Mouse (Mus musculus): Measurements from ENCODE around the gene Iqschfp. TPM values are rescaled to one million over a fixed set of nuclear protein-coding genes. Genes with fewer than 3 reads are reported as not detected.

Gene Iqschfp
- total RNA-seq, 2 experiments from 2014 or later: not detected

DNA sequence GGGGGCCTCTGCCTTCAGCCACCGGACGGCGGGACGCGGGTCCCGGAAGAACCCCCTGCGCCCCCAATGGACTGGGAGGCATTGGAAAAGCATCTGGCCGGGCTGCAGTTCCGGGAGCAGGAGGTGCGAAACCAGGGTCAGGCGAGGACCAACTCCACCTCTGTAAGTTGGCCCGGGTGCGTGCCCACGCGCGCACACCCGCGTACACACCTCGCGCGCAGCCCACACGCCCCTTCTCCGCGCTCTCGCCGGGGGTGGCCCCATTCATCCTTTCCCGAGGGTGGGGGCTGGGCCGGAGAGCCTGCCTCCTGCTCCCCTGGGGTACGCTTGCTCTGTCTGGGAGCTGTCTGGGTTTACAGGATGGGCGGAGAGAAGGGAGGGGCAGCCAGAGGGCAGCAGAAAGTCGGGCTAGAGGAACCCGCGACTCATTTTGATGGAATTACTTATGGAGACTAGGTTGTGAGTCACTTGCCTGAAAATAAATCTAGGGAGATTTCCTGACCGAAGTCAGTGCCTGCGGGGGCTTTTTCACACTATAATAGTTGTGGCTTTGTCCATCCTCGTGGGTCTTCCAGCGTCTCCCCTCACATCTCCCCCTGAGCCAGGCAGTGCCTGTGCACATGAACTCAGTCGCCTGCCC lies 603.2 kb downstream of the Iqschfp start:
- DNase-seq: peak; percentile 40

DNA sequence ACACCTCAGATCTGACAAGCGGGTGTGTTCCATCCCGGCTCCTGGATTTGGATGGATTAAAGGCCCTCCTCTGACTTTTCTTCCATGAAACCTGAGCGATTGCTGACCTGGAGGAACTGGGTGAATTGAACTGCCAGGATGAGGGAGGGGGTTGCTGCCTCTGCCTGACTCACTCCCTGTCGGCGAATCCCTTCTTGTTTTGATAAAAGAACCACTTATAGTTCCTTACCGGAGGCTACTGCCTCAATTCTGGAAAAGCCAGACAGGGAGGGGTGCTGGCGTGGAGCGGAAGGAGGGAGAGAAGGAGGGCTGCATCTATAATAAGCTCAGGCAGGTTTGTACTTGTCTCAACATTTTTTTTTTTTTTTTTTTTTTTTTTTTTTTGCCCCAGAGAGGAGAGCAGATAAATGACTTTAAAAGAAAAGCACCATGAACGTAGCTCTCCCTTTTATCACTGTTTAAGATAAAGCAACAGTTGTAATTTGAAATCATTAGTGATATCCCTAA lies 603.8 kb downstream of the Iqschfp start:
- DNase-seq: no peak

DNA sequence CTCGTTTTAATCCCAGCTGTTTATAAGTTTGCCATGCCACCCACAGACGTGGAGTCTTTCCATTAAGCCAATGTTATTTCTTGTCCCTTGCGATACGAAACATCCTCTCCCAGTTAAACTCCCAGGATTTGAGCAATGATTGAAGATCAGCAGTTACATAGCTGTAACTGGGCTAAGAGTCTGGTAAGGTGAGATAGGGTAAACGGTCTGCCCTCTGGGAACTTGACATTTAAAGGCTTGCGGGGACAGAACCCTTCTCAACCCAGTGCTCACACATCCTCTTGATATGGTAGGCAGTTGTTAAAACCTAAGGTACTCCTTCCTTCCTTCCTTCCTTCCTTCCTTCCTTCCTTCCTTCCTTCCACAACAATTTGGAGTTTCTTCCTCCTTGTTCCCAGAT lies 604.5 kb downstream of the Iqschfp start:
- DNase-seq: no peak

DNA sequence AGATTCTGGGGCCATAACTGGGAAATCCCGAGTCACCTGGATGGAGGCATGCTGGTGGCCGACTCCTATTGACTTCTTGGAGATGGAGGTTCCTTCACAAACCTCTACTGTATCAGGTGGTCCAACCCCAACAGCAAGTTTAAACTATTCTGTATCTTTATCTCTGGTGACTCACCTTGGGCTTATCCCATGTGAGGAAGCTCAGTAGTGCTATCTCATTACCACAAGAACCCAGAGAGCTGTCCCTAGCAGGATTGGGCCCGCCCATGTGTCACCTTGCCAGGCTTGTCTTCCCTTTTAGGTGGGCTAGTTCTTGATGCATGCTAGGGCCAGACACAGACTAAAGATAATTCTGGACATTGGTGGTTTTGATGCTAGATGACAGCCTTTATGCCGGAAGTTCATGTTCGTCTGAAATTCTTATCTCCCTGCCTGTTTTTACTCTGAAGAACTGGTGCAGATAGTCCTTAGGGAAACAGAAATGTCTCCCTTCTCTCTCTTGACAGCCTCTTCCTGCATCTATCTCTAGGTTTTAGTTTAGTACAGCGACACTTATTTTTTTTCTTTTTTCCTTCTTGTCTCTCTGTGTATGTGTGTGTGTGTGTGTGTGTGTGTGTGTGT lies 607.6 kb downstream of the Iqschfp start:
- DNase-seq: no peak

DNA sequence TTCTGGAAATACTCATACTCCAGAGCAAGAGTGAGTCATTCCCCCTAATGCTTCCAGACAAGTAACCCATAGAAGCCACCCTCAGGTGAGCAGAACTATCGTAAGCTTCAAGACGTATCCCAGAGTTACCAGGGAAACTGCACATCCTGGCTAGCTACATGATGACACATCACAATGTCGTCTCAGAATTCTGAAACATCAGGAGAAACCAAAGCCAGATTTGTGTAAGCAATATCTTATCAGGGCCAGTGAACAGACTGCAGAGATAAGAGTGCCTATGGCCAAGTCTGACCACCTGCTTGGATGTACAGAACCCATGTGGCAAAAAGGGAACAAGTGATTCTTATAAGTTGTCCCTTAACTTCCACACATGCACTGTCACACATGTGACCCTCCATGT lies 612.8 kb downstream of the Iqschfp start:
- no peak for DNase-seq

DNA sequence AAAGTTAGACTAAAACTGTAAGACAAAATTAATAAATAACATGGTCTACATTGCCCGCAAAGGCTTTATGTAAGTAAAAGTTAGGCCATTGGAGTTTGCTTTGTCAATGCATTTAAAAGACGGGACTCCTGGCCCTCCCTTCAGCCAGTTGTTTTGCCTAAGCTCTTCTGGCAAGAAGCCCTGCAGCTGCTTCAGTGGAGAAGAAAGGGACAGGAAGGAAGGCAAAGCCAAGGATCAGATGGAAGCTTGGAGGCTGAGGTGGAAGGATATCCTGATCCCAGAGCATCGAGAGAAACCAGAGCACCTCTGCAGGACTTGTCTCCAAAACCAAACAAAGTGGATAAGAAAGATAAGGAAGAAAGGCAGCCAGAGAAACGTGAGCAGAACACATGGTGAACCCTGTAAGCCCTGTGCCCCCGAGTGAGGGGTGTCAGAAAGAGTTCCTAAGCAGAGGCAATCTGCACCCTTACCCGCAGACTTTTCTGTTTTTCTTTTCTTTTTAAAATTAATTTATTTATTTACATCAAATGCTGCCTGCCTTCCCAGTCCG lies 614.8 kb downstream of the Iqschfp start:
- DNase-seq: peak; percentile 25

DNA sequence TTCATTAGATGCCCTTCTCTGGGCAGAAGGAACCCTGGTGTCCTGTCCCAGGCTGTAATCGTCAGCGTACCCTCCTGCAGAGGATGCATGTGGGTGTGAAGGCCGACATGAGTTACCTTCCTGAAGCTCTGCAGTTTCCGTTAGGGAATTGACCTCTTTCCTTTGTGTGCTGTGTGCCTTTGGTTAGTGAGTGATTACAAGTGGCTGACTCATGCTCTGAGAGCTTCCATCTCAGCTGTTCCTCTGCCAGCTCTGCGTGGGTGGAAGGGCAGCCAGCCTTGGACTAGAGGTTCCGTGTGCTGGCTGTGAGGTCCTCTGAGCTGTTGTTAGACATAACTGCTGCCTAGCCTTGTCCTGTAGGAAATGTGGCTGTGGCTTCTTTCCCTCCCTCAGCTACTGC lies 616.6 kb downstream of the Iqschfp start:
- DNase-seq: peak; percentile 56

DNA sequence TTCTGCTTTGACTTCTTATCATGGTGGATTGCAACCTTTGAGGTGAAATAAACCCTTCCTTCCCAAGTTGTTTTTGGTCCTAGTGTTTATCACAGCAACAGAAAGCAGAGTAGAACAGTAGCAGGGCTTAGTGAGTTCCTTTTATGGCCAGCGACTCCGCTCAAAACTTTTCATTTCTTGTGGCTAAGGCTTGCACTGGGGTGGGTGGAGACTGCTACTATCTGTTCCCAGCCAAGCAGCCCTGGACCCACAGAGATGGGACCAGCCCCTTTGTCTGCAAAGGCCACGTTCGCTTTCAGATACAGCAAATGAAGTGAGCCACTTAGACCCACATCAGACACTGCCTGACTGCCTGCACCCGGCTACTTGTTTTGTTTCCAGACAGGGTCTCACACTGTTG lies 618.8 kb downstream of the Iqschfp start:
- DNase-seq: no peak

DNA sequence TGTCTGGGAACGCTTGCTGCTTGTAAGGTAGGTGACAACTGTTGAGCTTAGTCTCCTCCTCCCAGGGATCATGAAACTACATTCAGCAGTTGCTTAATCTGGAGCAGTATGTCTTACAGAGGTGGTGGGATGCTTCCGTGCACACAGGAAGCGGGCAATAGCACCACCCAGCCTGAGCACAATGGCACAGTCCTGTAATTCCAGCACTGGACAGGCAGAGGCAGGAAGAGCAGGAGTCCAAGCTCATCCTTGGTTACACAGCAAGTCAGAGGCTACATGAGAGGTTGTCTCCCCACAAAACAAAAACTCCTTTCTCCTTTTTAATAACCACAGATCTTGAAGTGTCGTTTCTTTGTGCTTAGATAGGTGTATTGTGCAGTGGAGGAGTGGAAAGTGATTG lies 619.7 kb downstream of the Iqschfp start:
- no peak for DNase-seq

DNA sequence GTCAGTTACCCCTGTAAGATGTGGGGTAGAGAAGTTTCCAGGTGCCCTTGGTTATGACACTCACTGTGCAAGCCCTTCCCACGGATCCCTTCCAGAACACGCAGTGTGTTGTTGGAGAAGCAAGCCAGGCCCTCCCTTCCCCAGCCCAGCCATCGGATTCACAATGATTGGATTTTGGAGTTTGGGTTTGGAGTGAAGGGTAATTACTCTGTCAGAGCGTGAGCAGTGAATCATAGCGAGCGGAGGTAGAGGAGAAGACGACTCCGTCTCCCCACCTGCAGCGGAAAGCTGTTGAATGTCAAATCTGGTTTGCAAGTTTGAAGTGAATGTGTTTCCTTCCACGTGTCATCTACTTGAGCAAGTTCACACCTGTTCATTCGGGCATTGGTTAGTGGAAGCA lies 620.3 kb downstream of the Iqschfp start:
- no peak for DNase-seq

DNA sequence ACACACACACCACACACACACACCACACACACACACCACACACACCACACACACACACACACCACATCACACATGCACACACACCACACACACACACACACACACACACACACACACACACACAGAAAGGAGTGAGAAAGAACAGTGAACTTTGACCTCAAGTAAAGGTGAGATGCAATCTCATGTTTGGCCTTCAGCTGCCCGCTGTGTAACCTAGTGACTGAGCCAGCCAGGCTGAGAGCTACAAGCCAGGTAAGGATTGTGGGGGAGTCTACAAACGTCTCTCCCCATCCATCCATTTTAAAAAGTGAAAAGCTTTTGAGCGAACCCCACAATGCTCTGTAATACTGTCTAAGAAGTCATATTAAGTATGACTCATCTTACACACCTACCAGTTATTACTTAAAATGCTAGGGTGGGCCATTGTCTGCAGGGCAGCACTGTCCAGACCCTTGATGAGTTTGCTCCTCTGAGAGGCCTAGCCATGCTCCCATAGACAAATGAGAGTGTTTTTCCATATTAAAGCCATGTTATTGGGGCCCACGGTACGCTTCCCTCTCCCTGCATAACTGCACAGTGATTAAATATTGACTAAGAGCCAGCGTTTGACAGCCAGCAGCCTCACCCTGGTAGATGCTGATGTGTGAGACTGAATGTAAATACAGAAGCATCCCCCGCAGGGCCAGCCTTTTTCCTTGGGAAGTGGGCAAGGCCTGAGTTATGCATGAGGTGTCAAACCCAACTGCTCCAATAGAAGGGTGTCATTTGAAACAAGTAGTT lies 621.5 kb downstream of the Iqschfp start:
- no peak for DNase-seq

DNA sequence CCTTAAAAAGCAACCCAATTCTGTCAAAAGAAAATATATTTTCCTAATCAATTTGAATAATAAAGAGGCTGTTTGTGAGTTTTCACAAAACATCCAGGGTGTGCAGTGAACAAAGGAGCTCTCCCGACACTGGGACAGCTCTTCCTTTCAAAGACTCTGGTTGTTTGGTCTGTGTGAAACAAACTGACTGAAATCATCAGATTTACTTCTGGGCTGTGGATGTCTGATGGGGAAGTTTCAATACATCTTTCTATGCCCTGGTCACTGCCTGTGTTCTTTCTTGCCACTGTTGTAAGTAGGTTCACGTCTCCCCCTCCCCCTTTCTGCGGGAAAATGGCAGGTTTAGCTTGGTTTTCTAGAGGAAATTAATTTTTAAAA lies 622.1 kb downstream of the Iqschfp start:
- DNase-seq: no peak

DNA sequence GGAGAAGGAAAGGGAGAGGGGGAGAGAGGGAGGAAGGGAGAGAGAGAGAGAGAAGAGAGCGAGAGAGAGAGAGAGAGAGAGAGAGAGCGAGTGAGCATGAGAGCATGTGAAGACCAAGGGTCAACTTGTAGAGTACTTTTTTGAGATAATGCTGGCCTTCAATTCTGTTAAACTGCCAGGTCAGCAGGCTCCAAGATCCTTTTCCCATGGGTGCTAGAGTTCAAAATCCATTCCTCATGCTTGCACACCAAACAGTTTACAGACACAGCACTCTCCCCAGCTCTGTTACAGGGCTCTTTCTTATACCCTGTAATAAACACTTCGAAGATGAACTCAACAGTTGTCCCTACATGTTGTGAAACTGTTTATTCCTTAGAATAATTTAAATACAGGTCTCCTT lies 622.7 kb downstream of the Iqschfp start:
- no peak for DNase-seq

DNA sequence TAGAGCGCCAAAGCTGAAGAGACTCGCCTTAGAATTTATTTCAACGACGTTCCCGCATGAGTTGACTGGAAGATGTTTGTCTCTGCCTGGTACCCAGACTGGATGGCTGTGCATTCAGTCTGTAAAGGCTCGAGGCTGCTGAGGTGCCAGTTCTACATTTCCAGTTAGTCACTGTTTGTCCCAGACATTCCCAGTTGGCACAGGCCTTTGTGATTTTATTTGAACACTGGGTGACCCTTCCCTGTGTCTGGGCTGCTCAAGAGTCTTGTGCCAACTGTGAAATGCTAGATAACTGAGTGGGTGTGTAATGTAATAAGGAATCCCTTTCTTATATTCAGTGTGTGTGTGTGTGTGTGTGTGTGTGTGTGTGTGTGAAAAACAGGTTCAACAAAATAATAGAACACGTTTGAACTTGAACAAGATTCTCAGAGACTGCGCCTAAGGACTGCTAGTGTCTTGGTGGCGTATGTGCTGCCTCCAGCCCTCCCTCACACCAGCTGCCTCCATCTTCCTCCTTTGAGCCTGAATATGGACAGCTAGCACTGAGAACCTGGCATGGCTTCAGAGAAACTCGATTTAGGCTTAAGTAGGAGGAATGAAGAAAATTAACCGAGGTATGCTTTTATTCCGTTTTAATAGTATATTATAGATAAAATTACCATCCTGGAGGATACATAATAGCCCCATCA lies 624.5 kb downstream of the Iqschfp start:
- no peak for DNase-seq

DNA sequence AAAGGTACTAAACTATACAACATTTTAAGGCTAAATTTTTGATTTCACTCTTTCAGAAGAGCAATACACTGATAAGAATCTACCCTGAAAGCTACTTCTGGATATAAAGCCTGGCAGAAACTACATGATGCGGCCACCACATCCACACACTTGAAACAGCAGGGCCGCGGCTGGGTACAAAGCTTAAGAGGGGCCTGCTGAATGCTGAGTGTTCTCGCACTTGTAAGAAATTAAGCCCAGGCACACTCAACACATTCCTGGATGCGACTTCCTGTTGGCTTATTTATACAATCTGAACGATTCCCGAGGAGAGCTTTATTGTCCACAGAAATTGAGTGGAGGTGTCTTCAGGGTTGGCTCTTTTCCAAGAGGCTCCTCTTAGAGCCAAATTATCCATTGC lies 625.2 kb downstream of the Iqschfp start:
- no peak for DNase-seq

DNA sequence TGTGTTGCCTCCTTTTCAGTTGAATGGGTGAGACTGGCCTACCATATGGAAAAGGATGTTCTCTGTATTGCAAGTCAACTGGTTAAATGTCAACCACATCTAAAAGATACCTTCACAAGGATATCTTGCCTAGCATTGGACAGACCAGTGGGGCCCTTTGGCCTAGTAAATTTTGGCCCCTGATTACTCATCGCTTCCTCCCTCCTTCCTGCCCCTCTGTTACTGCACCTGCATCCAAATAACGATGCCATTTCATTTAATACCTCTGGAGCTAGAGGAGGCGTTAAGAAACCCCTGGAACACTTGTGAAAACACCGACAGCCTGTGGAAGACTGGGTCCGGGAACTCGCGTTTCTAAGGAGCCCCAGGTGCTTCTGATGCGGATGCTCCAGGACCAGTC lies 626.0 kb downstream of the Iqschfp start:
- no peak for DNase-seq

DNA sequence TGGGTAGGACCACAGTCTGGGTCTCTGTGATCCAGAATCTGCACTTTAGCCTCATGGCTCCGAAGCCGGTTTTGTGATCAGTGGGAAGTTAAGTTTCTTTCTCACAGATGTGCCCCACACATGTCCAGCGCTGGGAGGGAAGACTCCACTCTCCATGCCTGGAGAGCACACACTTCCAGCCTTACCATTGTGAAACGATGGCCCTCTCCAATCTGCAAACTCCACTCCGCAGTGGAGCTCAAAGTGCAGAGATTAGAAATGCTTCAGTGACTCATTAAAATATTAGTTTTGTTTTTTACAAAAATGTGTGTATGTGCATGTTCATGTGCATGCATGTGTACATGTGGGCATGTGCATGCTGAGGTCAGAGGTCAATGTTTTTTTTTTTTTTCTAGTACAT lies 626.6 kb downstream of the Iqschfp start:
- no peak for DNase-seq

DNA sequence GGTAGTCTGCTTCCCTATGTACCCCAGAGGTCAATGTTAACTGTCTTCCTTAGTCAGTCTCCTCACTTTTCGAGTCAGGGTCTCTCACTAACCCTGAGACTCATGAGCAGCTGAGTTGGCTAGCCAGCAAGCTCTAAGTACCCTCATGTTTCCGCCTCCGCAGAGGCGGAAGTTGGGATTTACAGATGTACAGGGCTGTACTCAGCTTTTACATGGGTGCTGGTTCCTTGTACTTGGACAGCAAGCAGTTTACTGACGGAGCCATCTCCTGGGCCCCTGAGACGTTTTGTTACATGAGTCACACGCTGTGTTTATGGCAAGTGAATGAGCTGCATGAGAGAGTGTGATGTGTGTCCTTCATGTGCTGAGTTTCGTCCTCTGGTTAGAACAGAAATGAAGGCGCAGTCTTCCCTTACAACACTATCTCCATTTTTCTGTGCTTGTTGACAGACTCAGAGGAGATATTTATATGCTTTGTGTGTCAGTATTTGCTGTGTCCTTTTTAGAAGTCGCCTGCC lies 633.4 kb downstream of the Iqschfp start:
- no peak for DNase-seq

DNA sequence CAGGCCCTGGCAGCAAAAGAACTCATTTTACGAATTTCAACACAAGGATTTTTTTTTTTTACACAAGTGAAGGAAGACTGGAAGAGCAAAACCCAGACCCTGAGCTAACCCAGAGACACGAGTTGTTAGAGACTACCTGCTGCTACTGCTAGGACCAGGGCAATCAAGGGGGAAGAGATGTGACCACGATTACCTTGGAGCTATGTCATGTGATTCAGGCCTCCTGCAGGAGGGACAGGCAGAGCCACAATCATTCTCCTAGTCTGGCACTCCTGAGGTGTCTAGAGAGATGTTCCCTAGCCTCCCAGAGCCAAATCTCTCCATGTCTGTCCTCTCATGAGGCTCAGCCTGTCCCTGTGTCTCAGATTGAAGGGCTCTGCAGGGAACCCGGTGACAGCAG lies 634.4 kb downstream of the Iqschfp start:
- DNase-seq: no peak

DNA sequence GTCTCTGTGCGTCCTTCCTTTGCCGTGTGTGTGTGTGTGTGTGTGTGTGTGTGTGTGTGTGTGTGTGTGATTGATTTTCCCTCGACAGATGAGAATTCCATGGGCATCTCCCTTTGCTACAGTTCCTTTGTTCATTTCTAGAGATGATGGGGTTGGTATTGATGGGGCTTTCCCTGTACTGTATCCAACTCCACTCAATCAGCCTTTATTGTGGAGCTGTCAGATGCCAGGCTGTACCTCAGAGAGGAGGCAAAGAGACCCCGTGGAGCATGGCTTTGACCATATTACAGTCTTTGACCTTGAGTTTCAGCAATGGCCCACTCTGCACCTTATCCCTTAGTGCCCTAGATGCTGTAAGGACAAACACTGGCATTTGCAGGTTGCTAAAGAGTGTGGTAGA lies 635.1 kb downstream of the Iqschfp start:
- DNase-seq: no peak

DNA sequence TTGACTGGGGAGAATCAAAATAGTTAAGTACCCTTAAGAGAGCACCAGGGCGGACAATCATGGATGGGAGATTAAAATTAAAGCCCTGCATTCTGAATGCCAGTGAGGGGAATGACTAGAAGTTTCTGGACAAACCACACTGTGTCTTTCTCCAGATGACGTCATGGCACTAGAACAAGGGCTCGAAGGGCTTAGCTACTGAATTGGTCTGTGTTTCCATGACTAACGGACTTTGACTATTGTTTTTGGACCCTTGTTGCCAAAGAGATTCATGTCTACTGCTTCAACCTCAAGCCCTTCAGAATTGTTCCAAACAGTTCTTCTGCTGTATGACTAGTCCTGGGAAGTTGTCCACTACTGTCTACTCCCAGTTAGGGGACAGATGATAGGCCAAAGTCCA lies 639.9 kb downstream of the Iqschfp start:
- no peak for DNase-seq

DNA sequence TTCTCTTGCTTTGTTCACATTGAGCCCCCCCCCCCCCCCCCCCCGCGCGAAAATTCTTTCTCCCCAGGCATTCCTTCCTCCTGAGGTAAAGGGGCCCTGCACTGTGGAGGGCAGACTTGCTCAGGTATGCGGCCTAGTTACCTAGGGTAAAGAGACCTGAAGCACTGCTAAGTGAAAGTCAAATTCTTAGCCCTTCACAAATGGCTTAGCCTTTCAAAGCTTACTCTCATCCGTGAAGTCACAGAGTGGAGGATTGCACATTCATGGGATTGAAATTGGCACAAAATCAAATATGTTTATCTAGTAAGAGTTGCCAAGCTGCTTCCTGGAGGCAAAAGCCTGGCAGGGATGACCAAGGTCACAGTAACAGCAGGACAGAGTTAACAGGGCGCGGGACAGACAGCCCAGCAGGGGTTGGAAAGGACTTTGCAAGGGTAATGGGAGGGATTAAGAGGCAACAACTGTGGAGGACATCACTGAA lies 642.6 kb downstream of the Iqschfp start:
- no peak for DNase-seq
